Mouse (Mus musculus): ENCODE measurements around the gene Gm20721.

Gm20721 gene

DNA sequence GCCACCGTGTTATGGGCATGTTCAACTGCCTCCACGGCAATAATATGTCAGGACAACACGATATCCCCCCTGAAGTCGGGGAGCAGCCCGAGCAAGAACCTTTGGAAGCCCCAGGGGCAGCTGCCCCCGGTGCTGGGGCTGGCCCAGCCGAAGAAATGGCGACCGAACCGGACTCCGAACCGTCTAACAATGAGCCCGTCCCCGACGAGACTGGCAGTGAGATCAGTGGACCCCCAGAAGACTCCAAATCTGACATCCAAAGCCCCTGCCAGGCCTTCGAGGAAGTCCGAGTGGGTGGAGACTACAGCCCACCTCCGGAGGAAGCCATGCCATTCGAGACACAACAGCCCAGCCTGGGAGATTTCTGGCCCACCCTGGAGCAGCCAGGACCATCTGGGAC lies 48.7 kb downstream of the Gm20721 start:
- DNase-seq (ENCODE audit: low spot score in 2 of 2): no peak

DNA sequence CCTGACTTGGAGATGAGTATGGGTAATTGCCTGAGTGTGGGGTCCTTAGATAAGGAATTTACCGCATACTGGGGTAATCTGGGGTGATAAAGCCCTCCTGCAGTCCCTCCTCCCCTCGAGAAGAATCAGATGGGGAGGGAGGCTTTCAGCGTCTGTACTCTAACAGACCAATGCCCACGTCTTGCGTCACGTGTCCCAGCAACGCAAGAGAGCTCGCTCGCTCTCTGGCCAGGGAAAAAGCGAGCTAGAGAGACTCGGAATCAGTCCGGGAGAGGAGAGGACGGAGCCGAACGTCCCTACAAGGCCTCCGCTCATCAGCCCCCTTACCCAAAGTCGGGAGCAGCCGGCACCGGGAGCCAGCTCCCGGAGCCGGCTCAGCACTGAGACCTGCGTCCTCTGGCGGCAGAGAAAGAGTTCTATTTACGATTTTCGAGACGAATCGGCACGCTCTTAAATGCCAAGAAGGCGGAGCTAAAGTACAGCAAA lies 49.4 kb downstream of the Gm20721 start:
- peak in 1 of 2 experiments; percentile 57 for DNase-seq (ENCODE audit: low spot score in 2 of 2)

DNA sequence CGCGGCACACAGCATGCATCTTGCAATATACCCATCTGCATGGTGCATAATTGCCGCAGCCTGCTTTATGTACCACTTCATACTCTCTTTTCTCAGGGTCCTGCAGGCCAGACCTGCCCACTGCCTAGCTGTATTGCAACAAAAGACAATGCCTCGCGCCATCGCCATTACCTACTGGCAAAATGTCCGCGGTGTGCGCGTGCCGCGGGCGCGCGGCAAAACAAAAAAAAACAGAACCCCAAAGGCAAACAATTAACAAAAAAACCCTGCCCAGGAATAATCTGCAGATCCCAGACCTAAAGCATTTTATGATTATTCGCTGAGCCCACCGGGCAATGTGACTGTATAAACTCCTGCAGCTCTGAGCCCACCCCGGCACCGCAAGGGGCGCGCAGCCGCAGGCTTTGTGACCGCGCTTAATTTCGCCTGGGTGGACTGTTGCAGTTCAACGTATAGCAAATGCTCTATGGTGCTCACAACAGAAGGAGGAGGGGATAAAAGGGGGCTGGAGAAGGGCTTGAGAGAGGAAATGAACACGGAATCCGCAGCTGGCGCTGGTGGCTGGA lies 50.5 kb downstream of the Gm20721 start:
- no peak for DNase-seq (ENCODE audit: low spot score in 2 of 2)

DNA sequence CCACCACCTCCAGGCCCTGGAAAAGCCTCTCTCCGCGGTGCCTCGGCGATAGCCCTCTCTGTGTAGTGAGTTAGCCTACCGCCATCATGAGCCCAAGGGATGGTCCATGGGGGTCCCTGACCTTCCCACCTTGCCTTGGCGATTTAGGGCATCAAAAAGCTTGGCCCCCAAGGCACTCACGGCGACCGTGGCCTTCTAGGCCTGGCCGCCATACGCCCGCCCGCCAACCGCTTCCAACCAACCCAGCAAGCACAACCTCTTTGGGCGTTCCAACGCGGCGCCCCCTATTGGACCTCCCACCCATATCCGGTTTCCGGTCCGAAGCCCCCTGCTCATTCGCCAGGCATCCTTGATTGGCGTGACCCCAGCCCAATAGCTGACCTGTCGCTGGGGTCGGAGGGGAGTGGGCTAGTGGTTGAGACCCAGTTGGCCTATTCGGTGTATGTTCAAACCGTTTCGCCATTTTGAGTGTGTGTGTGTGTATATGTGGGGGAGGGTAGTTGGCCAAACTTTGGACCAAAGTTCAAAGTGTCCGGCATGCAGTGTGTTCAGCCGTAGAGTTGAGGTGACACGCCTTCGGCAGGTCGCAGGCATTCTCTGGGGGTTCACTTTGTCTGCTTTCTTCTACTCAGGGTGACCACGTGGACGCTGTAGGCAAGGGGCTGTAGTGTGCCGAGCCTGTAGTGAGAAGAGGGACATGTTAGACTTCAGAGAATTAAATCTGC lies 51.2 kb downstream of the Gm20721 start:
- DNase-seq (ENCODE audit: low spot score in 2 of 2): peak; percentile 95 to 96

DNA sequence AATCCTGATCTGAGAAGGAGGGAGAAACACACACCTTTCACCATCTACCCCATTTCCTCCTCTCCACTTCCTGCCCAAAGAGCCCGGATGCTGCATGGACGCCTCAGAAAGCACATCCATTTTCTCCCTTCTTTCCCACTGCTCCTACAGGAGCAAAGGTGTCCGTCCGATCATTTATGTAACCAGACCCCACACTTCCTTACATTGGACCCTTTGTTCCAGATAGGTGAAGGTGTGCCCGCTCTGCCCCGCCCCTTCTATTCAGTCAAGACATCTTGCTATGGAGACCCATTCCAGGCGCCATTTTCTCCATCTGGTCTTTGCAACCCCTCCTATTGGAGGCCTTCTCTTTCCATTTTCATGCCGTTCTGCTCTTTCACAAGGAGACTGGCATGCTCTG lies 52.1 kb downstream of the Gm20721 start:
- DNase-seq (ENCODE audit: low spot score in 2 of 2): no peak

DNA sequence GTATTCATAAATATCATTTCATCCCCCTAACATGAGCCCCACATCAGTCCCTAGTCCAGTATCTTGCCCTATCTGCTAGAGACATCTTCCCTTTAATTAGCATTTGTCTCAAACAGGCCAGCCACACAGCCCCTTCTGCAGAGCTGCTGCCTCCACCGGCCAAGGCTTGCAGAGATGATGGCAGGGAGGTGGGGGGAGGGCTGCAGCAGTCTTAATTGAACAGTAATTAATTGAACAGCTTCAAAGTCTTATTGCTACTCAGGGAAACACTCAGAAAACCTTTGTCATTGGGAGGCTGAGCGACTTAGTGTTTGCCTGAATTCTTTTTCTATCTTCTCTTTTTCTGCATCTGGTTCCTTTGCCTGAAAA lies 54.9 kb downstream of the Gm20721 start:
- DNase-seq (ENCODE audit: low spot score in 2 of 2): no peak

DNA sequence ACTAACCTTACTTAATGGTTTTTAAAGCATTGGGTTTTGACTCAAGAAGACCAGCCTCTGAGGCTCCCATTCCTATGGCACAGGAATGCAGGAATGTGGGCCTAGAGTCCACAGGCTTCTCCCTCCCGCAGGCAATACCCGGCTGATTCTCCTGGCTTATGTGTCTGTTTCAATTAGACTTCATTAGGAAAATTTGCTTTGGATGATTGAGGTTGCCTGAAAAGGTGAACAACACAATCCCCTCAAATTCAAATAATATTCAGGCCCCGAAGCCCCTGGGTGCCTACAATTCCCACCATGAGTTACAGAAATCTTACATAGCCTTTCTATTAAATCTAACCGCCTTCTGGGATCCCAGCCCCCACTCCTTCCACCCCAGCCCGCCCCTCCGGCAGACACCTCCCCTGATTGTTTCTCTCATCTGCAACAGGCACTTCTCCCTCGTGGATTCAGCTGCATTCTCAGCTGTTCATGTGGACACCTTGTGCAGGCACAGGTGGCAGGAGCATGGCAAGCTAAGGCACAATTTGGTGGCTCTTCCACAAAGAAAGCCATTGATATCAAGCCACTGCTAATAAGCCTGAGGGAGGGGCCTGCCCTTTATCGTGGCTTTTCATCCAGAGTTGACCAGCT lies 55.4 kb downstream of the Gm20721 start:
- DNase-seq (ENCODE audit: low spot score in 2 of 2): no peak

DNA sequence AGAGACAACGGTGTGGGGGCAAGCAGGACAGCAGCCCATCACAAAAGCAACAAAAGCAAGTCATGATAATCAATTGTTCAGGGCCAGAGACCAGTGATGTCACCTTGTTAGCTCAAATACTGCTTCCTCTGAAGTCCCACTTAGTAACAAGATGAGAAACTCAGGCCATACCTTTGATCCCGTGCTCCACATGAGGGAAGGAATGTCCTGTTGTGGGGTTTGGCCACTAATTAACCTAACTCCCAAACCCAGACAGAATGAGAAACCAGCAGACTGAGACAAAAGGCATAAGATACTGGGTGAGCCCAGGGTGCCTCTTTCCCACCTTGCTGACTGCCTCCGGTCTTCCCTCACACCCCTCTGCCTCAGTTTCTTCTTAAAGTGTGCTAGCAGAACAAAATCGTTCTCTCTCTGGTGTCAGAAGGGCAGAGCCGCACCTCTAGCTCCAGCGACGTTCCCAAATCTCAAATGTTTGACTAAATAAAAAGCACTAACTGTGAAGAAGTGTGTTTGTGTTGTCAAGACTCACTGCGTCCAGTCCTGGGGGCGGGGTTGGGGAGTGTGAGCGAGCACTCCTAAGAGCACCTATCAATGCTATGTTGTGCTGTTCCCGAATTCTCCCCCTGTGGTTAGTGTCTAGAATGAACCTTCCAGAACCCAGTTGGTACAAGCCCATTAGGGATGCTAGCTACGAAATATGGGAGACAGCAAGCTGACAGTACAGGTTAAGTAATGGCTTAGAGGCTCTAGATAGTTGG lies 57.7 kb downstream of the Gm20721 start:
- no peak for DNase-seq (ENCODE audit: low spot score in 2 of 2)

DNA sequence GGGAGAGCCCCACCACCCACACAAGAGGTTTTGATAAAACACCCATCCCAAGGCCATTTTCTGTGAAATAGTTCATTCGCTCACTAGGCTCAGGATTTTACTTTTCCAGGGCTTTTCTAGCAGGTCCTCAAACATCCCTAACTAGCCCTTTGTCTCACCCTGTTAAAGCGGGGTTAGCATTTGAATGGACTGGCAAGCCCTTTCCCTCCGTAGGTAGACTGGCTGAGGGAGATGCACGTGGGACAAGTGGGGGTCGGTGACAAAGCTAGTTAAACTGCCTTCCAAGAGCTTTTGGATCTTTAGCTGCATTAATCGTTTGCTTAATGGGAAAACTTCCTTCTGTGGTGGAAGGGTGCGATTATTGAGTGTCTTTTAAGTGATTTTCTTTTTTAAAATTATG lies 58.6 kb downstream of the Gm20721 start:
- no peak for DNase-seq (ENCODE audit: low spot score in 2 of 2)

DNA sequence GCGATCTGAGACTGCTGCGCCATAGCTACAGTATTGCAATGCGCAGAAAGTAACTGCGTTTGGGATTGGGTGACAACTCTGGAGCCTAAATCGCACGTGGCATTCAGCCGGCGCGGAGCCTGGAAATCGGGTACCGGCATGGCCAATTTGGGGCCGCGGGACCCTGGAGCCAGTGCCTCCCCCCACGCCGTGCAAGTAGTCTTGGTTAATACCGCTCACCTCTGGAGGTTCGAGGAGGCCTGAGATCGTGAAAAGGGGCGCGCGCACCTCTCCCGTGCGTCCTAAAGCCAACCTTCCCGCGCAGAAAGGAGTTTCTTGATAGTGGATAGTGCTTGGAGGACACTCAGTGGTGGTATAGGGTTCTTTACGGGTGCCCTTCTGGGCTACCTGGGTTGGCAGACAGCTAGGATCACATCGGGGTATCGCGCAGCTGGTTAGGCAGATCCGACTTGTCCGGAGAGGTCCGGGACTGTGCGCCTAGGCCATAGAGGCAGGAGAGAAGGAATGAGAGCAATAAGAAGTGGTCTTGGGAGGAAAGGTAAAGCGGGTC lies 60.5 kb downstream of the Gm20721 start:
- DNase-seq (ENCODE audit: low spot score in 2 of 2): no peak

DNA sequence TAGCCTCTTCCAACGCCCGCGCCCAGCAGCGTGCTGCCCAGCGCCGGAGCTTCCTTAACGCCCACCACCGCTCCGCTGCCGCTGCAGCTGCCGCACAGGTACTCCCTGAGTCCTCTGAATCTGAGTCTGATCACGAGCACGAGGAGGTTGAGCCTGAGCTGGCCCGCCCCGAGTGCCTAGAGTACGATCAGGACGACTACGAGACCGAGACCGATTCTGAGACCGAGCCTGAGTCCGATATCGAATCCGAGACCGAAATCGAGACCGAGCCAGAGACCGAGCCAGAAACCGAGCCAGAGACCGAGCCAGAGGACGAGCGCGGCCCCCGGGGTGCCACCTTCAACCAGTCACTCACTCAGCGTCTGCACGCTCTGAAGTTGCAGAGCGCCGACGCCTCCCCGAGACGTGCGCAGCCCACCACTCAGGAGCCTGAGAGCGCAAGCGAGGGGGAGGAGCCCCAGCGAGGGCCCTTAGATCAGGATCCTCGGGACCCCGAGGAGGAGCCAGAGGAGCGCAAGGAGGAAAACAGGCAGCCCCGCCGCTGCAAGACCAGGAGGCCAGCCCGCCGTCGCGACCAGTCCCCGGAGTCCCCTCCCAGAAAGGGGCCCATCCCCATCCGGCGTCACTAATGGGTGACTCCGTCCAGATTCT lies 61.6 kb downstream of the Gm20721 start:
- no peak for DNase-seq (ENCODE audit: low spot score in 2 of 2)

DNA sequence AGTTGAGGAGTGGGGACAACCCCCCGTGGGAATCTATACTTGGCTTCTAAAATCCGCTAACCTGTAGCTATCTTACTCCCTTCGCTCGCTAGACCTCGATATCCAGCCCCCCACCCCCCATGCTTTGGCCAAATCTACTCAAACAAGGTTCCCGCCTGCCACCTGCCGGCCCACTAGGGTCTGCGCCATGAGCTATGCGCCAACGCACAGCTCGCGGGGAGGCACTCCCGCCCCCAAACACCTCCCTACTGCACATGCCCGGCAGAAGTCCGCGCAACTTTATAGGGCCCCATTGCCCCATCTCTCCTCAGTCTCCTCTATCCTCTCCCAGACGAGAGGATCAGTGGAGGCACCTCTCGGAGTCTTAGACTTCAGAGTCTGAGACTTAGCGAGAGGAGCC lies 62.5 kb downstream of the Gm20721 start, which contains the start of gene Gnas:
Gene Gnas, plus strand, starts transcription at position 310 of the 400 bp plus-strand sequence.
- peak; percentile 59 to 71 for DNase-seq (ENCODE audit: low spot score in 2 of 2)

DNA sequence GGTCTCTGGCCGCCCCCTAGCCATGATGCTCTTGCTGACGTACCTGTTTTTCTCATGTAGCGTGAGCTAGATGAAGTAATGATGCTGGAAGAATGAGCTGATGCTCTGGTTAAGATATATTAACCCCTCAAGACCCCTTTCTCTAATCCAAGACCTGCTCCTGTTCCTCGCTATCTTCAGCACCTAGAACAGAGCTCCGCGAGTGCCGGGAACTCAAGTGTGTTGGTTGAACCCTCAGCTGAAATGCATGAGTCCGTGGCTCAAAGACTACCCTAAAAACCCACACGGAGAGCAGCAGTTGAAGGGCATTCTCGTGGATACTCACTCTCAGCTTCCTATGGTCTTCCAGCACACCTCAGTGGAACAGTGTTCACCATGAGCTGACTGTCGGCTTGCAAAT lies 63.2 kb downstream of the Gm20721 start:
- DNase-seq (ENCODE audit: low spot score in 2 of 2): no peak
